In the genomic region with DNA sequence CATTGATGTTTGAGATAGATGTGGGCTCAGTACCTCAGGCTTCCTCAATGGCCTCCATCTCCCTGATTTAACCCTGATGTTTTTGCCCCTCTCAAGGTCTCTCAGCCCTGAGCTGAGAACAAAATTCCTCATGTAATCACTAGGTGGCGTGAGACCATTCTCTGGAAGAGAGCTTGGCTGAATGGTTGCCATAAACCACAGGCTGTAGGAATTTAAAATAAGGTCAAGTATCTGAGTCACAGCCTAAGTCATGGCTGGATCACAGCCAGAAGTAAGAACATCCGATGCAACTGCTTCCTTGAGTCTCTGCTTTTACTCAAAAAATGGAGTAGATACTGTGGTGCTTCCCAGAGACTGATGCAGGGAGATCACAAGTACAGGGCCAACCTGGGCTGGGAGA, we compare ENCODE assay signal across 8 mouse cellular contexts.
A peak's percentile ranks its signal among the peaks of the same experiment; 100 is the strongest.
DNase-seq lines count a peak whose midpoint lies in the region; ATAC-seq lines count a peak whose summit lies in the region.

No protein-coding gene starts in this region.

- ATAC-seq in hindbrain, embryonic 13.5 days (ENCODE audit: low FRiP score): no peak

- DNase-seq in gastrocnemius, adult 18-20 months (ENCODE audit: low spot score): peak; percentile 74
- DNase-seq in gastrocnemius, postnatal 36 days: no peak
- peak; percentile 27 to 35 for DNase-seq in right cerebral cortex, adult 2 months (ENCODE audit: low spot score in 2 of 2)
- no peak for DNase-seq in right cerebral cortex, postnatal 10 days (ENCODE audit: low spot score in 2 of 2)
- DNase-seq in gastrocnemius, postnatal 14 days: peak; percentile 10
- peak; percentile 30 for DNase-seq in lung, postnatal 14 days
- no peak for DNase-seq in MN1 (ENCODE audit: low spot score)

- no peaks in the 10 kb centered on the region for H3K27me3 ChIP-seq in hindbrain, embryonic 13.5 days

- no peaks in the 10 kb centered on the region for H3K9me3 ChIP-seq in hindbrain, embryonic 13.5 days

- no peak overlapping the region for H3K4me3 ChIP-seq in hindbrain, embryonic 13.5 days

- no peaks in the 10 kb centered on the region for H3K4me1 ChIP-seq in hindbrain, embryonic 13.5 days (replicated peaks)

- 47% methylated on average over 2 of the region's 2 CpGs for WGBS in hindbrain, embryonic 13.5 days

- H3K27ac ChIP-seq in hindbrain, embryonic 13.5 days: no peak overlapping the region

- H3K36me3 ChIP-seq in hindbrain, embryonic 13.5 days: no peaks in the 10 kb centered on the region

- intact Hi-C loops in gastrocnemius, postnatal 36 days (cut with DNase I): loop anchor here (1.0 kb wide), 1 partner anchor 72 kb away; no protein-coding TSS in a partner anchor
- intact Hi-C loops in gastrocnemius, postnatal 14 days (cut with DNase I; ENCODE audit: low total_unique reads): loop anchor here (10.0 kb wide), 1 partner anchor 321 kb away; no protein-coding TSS in a partner anchor

- no peak overlapping the region for H3K4me2 ChIP-seq in hindbrain, embryonic 13.5 days

- no peak overlapping the region for H3K9ac ChIP-seq in hindbrain, embryonic 13.5 days

Comparison
In these comparisons a context has a peak if more than half of its experiments do, and no peak if none do; other contexts are left out.
1. DNase-seq: peak in gastrocnemius, adult 18-20 months (single experiment), right cerebral cortex, adult 2 months (2 of 2), gastrocnemius, postnatal 14 days (single experiment) and lung, postnatal 14 days (single experiment); none in gastrocnemius, postnatal 36 days (0 of 2), right cerebral cortex, postnatal 10 days (0 of 2) and MN1 (single experiment).